Mouse (Mus musculus): ENCODE data around the gene Ptar1. TPM values are rescaled to one million over a fixed set of nuclear protein-coding genes. Genes with fewer than 3 reads are reported as not detected.

Gene Ptar1
- total RNA-seq, 2 experiments from 2014 or later, result 32.8 to 43.0 TPM

DNA sequence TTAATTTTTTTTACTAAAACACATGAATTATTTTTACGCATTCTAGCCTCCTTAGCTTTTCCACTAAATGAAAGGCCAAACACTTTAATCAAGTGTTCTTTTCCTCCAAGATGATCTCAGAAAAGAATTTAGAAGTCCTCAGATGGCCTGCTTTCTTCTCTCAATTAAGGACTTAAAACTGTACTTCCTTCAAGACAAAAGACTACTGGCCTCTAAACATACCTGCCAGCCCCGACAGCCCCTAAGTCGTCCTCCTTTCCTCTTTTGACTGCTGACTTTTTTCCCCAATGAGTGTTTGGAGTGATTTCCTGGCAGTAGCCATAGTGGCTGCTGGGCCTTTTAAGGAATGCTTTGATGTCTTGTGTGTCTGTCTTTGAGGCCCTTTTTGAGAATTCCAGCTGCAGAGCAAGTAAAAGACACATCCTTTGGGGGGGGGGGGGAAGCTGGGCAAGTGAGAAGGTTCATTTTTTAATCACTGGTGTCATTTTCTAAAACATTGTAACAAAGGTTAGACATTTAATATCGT lies 1.3 kb downstream of the Ptar1 start:
- Histone ChIP-seq H3K27ac (peak overlapping the region; percentile 98), H3K4me3 (peak overlapping the region; percentile 71)
- TF ChIP-seq CTCF (conservative IDR thresholded peaks at IDR 0.05), result no peak
- DNase-seq (ENCODE audit: low spot score in 2 of 2), result peak; percentile 13 to 27

DNA sequence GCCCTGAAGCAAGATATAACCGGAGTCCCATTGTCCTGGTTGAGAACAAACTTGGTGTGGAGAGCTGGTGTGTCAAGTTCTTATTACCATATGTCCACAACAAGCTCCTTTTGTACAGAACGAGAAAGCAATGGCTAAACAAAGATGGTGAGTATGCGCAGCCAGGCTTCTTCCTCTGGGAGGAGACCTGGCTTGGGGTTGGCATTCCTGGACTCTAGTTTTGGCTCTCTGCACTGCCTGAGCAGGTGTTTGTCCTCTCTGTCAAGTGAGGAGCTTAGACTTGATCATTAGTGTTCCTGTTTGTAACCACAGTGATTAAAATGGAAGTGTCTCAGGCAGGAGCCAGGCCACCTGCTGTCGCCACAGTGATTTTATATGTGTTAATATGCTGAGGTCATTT lies 7.1 kb downstream of the Ptar1 start:
- no peak overlapping the region for H3K4me3 ChIP-seq

DNA sequence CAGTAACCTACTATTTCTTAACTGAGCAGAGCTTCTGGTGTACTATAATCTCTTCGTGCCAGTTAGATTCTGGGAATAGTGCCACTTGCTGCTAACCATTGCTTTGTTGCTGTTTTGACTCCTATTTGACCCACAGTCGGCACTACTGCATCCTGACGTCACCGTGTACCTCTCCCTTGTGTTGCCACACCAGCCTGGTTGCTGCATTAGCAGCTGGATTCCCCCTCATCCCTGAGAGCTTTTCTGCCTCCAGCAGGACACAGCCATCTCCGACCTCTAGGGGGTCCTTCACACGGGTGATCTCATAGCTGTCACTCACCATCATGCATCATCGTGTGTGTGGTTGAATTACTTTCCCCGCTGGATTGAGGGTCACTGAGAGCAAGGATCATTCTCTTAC lies 10.6 kb downstream of the Ptar1 start:
- Histone ChIP-seq H3K27ac (peak overlapping the region; percentile 19; the same call in 1 of the 2 replicates), H3K4me3 (no peak overlapping the region)
- peak; percentile 33; the same call in 1 of the 2 replicates for TF ChIP-seq CTCF (conservative IDR thresholded peaks at IDR 0.05)
- DNase-seq (ENCODE audit: low spot score in 2 of 2), result no peak

More for the DNA sequence above, 7.1 kb downstream of the Ptar1 start:
- H3K27ac ChIP-seq, result peak overlapping the region; percentile 40
- TF ChIP-seq CTCF (conservative IDR thresholded peaks at IDR 0.05), result no peak
- no peak for DNase-seq (ENCODE audit: low spot score in 2 of 2)

DNA sequence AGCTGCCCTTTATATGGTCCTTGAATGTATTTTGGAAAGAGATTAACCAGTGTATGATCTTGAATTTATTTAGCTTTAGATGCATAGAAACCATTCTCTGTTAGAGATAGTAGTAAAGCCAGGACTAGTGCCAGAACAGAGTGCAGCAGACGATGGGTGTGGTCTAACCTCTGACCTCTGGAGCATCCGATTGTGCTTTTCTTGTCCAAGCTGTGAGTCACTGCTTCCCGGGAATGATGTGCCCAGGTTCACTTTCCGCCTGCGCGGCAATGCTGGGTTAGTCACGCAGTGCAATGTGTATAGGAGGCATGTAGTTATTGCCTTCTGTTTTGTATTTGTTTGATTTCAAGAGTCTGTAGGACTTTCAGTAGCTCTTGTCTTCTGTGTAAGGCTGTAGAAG lies 11.1 kb downstream of the Ptar1 start:
- Histone ChIP-seq H3K4me3 (no peak overlapping the region), H3K27ac (no peak overlapping the region)
- TF ChIP-seq CTCF (conservative IDR thresholded peaks at IDR 0.05), result no peak
- DNase-seq (ENCODE audit: low spot score in 2 of 2), result no peak

DNA sequence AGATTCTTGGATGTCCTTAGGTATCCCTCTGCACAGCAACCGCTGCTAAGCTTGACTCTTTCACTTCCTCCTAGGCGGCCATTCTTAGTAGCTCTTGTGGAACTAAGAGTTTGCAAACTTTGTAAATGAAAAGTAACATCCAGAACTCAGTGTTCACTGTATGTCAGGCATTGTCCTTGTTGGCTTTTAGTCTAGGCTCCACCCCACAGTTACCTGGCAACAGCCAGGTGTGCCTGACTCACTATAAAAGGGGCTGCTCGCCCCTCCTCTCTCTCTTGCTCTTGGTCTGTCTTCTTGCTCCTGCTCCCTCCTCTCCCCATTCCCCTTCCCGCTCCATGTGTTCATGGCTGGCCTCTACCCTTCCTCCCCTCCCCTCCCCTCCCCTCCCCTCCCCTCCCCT lies 11.9 kb downstream of the Ptar1 start:
- TF ChIP-seq CTCF (conservative IDR thresholded peaks at IDR 0.05), result no peak
- DNase-seq (ENCODE audit: low spot score in 2 of 2), result no peak
- H3K27ac ChIP-seq, result no peak overlapping the region
- no peak overlapping the region for H3K4me3 ChIP-seq

DNA sequence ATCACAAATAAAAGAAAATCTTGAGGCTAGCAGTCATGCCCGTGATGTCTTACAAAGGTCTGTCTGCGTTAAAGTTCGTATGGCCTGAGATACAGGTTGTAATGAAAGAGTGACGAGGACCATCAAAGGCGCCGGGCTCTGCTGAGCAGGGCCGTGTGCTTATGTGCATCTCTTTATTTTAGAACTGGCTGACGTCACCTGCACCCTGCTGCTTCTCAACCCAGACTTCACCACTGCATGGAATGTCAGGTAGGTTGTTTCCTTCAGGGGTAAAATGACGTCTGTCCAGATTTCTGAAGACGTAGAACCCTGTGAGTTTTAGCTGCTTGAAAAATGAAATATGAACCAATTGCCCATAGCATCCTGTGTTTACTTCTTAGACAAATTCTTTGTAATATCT lies 15.7 kb downstream of the Ptar1 start:
- DNase-seq (ENCODE audit: low spot score in 2 of 2), result no peak
- Histone ChIP-seq H3K27ac (no peak overlapping the region), H3K4me3 (no peak overlapping the region)
- TF ChIP-seq CTCF (conservative IDR thresholded peaks at IDR 0.05), result no peak

DNA sequence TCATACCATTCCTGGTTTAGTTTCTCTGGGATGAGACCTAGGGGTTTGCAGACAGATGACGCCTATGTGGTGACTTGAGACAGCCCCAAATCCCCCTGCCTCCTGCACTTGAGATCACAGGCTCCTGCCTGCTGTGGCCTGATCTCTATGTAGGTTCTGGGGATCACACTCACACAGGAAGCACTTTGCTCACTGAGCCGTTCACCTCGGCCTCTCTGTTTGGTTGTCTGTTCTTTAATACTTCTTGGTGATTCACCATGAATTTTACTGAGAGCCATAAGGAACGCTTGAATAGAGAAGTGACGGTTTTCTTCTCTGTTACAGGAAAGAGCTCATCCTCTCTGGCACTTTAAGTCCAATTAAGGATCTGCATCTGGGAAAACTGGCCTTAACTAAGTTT lies 18.2 kb downstream of the Ptar1 start:
- no peak for TF ChIP-seq CTCF (conservative IDR thresholded peaks at IDR 0.05)
- H3K4me3 ChIP-seq, result no peak overlapping the region

DNA sequence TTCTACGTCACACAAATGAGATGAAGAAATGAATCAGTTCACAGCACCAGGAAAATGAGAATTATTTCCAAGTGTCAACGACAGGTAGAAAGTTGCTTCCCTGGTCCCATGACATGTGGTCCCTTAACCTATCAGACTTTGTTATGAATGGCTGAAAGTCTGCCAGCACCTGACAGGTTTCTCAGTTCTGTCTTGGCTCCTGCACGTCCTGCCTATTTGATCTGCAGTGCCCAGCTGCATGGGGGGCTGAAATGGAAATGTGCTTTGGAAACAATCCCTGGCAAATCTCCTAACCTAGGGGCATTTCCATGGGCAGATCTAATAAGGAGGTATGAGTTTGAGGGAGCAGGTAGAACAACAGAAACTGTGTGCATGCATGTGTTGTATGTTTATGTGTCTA lies 59.3 kb downstream of the Ptar1 start:
- Histone ChIP-seq H3K4me3 (no peak overlapping the region), H3K27ac (no peak overlapping the region)
- DNase-seq (ENCODE audit: low spot score in 2 of 2), result no peak
- no peak for TF ChIP-seq CTCF (conservative IDR thresholded peaks at IDR 0.05)

More for the DNA sequence above, 18.2 kb downstream of the Ptar1 start:
- no peak overlapping the region for H3K27ac ChIP-seq
- DNase-seq (ENCODE audit: low spot score in 2 of 2), result no peak

DNA sequence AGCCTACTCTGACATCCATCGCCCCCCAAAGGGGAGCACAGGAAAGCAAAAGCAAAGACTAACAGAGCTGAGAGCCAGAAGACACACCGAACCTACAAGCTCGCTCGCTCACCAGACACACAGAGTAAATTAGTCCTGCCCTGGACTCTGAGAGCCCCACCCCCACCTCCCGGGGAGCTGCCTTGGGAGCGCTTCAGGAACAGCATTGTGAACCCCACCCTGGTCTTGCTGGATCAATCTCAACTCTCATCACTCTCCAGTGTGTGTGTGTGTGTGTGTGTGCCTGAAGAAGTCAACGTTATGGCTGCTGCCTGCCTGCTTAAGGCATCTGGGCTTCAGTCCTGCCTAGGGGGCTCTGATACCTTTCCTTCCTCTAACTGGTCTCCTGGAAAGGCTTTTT lies 69.8 kb downstream of the Ptar1 start:
- TF ChIP-seq CTCF (conservative IDR thresholded peaks at IDR 0.05), result no peak
- Histone ChIP-seq H3K27ac (no peak overlapping the region), H3K4me3 (no peak overlapping the region; the same call in 1 of the 2 replicates)
- DNase-seq (ENCODE audit: low spot score in 2 of 2), result no peak

DNA sequence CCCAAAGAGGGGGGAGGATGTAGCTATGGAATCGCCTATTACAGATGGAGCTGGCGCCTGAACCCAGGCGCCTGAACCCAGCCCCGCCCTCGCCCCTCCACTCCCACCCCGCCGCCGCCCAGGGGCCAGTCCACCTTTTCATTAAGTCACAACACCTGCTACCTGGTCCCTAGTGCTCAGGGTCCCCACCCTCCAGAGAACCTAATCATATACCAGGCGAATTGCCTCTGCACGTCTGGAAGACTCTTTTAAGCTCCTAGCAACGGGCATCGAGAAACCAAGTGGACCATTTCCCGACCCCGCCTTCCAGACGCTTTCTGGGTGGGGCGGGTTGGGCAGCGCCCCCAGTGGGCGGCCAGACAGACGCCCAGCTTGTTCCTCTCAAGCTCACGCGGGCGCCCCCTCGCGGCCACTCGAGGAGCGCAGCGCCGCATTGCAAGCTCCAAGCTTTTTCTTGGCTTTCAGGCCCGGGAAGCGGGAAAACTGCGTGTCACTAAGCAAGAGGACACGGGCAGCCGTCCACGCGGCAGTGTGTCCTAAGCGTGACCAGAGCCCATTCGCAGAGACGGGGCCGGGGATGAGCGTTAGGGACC lies 70.8 kb downstream of the Ptar1 start:
- peak; percentile 93 to 94 for DNase-seq (ENCODE audit: low spot score in 2 of 2)
- peak overlapping the region; percentile 96 for H3K4me3 ChIP-seq
- peak; percentile 99 for TF ChIP-seq CTCF (conservative IDR thresholded peaks at IDR 0.05)
- H3K27ac ChIP-seq, result peak overlapping the region; percentile 98

DNA sequence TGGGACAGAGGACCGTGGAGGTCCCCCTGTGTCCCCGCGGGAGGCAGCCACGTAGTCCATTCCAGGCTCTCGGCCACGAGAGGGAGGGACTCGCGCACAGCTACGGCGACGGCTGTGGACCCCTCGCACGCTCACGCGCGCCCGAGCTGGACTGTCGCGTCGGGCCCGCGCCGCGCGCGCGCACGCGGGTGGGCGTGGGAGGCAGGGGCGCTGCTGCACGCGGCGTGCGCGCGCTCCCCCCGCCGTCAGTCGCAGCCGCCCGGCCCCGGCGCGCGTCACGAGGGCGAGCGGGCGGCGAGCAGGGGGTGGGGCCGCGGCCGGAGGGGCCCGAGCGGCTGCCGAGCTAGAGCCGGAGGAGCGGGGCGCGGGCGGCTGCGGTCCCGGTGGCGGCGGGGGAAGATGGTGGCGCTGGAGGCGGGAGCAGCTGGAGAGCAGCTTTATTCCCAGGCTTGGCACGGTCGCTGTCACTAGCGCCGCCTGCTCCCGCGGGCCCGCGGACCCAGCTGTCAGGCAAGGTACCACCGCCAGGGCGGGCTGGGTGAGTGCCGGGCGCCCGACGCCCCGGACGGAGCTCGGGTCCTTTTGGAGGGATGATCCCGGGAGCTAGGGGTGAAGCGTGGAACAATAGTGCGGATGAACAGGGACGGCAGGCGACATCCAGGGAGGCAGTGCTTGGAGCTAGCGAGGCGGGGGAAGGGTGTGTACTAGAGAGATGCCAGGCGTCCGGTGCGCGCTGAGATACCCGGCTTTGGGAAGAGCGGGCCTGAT lies 71.5 kb downstream of the Ptar1 start, which contains the start of gene Apba1:
TSS of gene Apba1 (plus strand) at position 334 of the 768 bp plus-strand sequence.
- DNase-seq (ENCODE audit: low spot score in 2 of 2), result peak; percentile 71 to 80
- H3K27ac ChIP-seq, result peak within 1 kb of the TSS; percentile 98
- peak within 1 kb of the TSS; percentile 96 for H3K4me3 ChIP-seq
- TF ChIP-seq CTCF (conservative IDR thresholded peaks at IDR 0.05), result peak; percentile 59

DNA sequence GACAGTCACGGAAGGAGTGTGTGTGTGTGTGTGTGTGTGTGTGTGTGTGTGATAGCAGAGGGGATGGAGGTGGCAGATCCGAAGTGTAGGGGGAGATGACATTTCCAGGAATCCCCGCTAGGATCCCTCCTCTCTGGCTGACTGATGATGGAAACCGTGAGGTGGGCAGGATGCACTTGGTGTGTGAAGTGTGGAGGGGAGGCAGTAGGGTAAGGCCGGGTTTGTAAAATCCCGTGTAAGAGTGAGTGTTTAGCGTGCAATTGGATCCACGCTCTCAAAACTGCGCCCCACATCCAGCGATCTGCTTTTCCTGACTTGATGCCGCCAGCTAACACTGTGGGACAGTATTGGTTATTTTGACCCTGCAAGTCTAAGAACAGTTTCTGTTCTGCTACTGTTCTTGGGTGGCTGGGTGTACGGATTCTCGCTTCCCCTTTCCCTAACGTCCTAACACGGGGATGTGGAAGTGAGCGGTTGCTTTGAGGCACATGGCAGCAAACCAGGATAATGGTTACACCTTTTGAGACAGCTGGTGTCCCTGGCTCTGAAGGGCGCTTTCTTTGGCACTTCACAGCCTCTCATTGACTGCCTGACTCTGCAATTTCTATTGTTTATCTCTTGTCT lies 72.2 kb downstream of the Ptar1 start:
- no peak for TF ChIP-seq CTCF (conservative IDR thresholded peaks at IDR 0.05)
- peak; percentile 20 to 63 for DNase-seq (ENCODE audit: low spot score in 2 of 2)
- Histone ChIP-seq H3K4me3 (peak overlapping the region; percentile 96), H3K27ac (peak overlapping the region; percentile 98)

DNA sequence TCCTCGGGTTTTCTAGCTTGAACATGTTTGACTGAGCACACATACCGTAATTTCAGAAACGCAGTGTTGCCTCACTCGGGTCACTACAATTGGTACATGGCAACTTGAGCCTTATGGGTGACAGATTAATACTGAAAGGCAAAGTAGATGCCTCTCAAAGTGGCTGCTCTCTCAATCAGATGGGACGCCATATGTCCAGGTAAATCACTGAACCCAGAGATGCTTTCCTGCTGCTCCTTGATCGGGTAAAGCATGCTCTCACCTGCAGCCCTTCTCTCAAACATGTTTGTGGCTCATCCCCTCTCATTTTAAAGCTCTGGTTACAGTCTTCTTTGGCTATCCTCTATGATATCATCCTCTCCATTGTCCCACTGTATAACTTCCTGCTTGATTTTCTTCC lies 76.1 kb downstream of the Ptar1 start:
- DNase-seq (ENCODE audit: low spot score in 2 of 2), result no peak
- H3K4me3 ChIP-seq, result no peak overlapping the region
- no peak for TF ChIP-seq CTCF (conservative IDR thresholded peaks at IDR 0.05)
- H3K27ac ChIP-seq, result no peak overlapping the region
